Mouse (Mus musculus) myocyte (in vitro differentiated cells): ENCODE measurements around the gene Lrrc3b.

ENCODE experiments used
- CEBPB ChIP-seq: IDR thresholded peaks from 2 replicates; pipeline ENCODE4 v1.6.1; 2011; ENCODE audit warnings: mild to moderate bottlenecking, moderate library complexity; ENCODE audit not compliant: poor library complexity, insufficient read depth, severe bottlenecking
- MYOD1 ChIP-seq, 3 experiments: IDR thresholded peaks; one replicate each; pipeline ENCODE4 v1.6.1; 2011; ENCODE audit warnings: control low read depth in 2 of 3, low read depth in 2 of 3, mild to moderate bottlenecking in 2 of 3, moderate library complexity in 1 of 3; ENCODE audit not compliant: insufficient read length in 2 of 3, control insufficient read depth in 1 of 3
- POLR2A ChIP-seq: IDR thresholded peaks from one replicate; pipeline ENCODE4 v1.6.1; 2011; ENCODE audit warnings: low read depth, mild to moderate bottlenecking, control low read depth, moderate library complexity; ENCODE audit not compliant: insufficient read length
- POLR2AphosphoS2 ChIP-seq: IDR thresholded peaks from one replicate; pipeline ENCODE4 v1.6.1; 2011; ENCODE audit warnings: low read depth, control low read depth; ENCODE audit not compliant: insufficient read length
- REST ChIP-seq: IDR thresholded peaks from one replicate; pipeline ENCODE4 v1.6.1; 2011; ENCODE audit warnings: mild to moderate bottlenecking, control low read depth, moderate library complexity; ENCODE audit not compliant: insufficient read depth, insufficient read length
- TCF12 ChIP-seq: IDR thresholded peaks from one replicate; pipeline ENCODE4 v1.6.1; 2011; ENCODE audit warnings: mild to moderate bottlenecking, control low read depth; ENCODE audit not compliant: poor library complexity, insufficient read depth, severe bottlenecking
- USF1 ChIP-seq: IDR thresholded peaks from one replicate; pipeline ENCODE4 v1.6.1; 2011; ENCODE audit warnings: low read depth, mild to moderate bottlenecking, control low read depth, moderate library complexity

DNA sequence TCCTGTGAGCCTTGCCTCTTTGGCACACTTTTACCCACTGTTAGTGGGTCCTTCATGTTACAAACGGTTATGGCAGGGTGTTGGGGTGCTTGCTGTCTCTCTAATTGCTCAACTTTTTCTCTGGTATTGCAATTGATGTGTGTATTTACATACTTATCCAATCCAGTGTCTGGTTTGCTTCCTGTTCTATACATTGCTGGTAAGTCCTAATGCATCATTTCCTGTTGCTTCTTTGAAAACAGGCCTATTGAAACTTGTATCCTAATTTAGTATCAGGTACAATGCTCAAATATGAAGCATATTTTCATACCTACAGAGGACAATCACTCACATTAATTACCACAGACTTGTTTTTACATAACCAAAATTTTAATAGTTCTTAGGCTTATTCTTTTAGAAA, 107.4 kb downstream of the Lrrc3b start:
- TF ChIP-seq POLR2AphosphoS2 (no peak), TCF12 (no peak), MYOD1 (IDR thresholded peaks at IDR 0.05; ENCODE audit: control insufficient read depth in 1 of 3, insufficient read length in 2 of 3, low read depth in 2 of 3) (no peak), POLR2A (no peak), REST (no peak), CEBPB (no peak), USF1 (no peak)
